Mouse (Mus musculus): ENCODE data around the gene Mapk8ip2. TPM values are rescaled to one million over a fixed set of nuclear protein-coding genes. Genes with fewer than 3 reads are reported as not detected.

The Mapk8ip2 gene
- total RNA-seq, 4 experiments from 2014 or later: 14.3 to 19.0 (median 15.0) TPM

- no peak for DNase-seq
These were observed 528 bp upstream of the Mapk8ip2 start for GRCm38 (mm10) chr15:89452906-89453864.

DNA sequence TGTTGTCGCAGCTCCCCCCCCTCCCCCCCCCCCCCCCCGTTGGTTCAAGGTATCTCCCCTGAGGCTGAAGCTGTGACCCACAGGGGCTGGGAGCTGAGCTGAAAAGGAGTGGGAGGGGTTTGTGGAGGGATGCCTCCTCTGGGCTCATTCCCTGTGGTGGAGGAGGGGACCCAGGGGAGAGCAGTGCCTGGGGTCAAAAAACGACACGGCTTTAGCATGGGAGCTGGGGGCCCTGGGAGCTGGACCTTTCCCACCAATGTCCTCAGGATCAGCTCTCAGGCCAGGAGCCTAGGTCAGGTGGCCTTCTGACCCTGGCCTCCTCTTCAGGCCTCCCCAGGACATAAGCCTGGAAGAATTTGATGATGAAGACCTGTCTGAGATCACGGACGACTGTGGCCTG lies 1.1 kb downstream of the Mapk8ip2 start:
- DNase-seq: no peak

DNA sequence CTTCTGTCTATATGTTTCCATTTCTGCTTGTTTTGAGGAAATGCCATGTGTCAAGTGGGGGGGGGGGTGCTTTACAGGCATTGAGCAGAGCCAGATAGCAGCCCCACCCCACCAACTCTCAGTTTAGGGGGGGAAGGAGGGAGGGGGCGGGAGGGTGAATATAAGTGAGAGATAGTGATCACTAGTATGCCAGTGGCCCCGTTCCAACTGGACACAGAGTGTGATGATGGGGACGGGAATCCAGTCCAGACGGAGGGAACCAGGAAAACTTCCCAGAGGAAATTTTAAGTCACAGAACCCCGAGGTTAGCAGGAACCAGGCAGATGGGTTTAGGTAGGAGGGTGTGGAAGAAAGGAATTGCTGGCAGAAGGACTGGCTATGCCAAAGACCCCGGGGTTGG lies 1.9 kb downstream of the Mapk8ip2 start:
- DNase-seq: no peak

GRCm38 (mm10) chr15:89458942-89459341 lies 5.2 kb downstream of the Mapk8ip2 start:
- DNase-seq: no peak

DNA sequence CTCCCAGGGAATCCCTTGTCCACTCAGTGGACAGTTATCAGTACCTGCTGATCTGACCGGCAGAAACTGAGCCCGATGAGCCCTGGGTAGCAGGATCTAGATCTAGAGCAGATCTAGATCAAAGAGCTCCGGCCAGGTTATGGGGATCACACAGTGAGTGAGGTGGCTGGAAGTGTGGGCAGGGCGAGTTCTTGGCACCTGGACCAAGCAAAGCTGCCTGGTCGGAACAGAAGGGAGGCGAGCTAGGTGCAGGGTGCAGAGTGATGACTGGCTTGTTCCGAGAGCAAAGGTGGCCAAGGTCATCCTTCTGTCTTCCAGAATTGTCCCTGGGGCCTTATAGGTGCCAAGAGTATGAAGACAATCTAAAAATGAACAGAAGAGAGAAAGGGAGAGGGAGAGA lies 6.1 kb downstream of the Mapk8ip2 start:
- no peak for DNase-seq

- DNase-seq: no peak
These were observed 6.6 kb downstream of the Mapk8ip2 start for GRCm38 (mm10) chr15:89460298-89460697.

DNA sequence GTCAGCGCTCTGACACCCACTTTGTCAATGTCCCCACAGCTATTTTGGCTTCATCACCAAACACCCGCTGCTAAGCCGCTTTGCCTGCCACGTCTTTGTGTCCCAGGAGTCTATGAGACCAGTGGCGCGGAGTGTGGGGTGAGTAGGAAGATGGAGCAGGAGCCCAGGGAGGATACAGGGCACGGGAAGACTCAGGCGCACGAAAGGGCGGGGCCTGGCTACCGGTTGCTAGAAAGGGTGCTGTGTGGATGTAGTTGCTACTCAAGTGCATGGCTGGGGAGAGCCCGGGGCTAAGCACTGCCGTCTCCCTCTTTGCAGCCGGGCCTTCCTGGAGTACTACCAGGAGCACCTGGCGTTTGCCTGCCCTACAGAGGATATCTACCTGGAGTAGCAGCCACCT lies 7.6 kb downstream of the Mapk8ip2 start:
- no peak for DNase-seq

DNA sequence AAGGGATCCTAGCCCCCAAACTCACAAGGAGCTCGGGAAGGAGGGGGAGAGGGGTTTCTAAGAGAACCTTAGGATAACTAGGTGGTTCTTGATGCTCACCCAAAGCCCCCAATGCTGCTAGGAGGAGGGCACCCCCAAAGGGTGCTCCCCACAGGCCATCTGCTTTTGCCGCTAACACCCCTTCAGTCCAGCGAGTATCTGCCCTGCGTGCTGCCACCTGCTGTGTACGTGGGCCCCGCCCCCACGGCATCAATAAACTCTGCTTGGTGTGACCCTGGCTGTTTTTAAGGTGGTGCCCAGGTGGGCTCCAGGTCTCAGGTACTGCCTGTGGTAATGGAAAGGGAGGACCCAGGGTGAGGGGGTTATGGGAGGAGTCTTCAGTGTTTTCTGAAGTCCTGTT lies 8.5 kb downstream of the Mapk8ip2 start:
- DNase-seq: no peak

- no peak for DNase-seq
These were observed 9.9 kb downstream of the Mapk8ip2 start for GRCm38 (mm10) chr15:89463334-89464235.

DNA sequence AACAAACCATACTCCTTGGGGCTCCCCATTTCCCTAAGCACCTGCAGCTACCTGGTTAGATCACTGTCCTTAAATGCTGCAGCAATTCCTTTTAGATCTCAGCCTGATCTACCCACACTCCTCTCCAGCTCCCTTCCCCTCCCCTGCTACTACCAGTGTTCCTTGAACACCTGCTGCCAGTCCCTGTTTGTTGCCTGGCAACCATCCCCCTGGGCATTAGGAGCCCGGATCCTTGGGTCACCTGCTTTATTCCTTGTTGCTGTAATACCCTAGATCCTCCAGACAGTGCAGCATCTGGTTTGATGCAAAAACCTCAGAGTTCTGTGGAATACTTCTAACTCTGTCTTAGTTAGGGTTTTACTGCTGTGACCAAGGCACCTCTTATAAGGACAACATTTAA lies 11.3 kb downstream of the Mapk8ip2 start:
- DNase-seq: no peak

DNA sequence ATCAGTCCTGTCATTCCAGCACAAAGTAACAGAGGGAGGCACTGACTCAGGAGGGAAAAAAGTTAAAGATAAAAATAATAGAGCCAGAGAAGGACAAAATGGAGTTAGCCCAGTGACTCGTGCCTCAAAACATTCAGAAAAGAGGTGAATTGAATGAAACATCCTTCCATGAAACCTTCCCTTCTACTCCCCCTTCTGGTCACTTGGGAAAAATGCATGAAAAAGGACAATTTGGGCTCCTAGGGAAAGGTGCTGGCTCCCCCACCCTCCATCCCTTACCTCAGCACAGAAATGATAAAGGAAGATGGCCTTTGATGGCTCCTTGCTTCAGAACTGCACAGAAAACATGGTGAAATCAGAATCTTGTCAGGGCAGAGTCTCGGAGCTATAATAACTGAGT lies 14.9 kb downstream of the Mapk8ip2 start:
- no peak for DNase-seq

GRCm38 (mm10) chr15:89471476-89471875 lies 17.8 kb downstream of the Mapk8ip2 start:
- no peak for DNase-seq

DNA sequence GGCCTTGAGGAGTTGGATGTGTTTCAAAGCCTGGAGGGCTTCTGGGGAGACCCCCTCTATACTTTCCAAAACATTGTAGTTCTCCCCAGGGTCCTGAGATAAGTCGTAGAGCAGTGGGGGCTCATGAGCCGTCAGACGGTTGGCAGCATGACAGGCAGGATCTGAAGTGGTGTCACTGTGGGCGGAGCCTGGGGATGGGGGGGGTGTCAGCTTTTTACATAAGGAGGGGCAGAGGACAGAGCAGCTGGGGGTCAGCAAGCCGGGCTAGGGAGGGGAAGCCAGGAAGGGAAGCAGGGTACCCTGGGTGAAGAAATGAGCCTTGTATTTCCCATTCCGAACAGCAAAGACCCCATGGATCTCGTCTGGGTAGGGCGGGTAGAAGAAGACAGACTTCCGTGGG lies 19.7 kb downstream of the Mapk8ip2 start:
- DNase-seq: no peak

- no peak for DNase-seq
These were observed 20.2 kb downstream of the Mapk8ip2 start for GRCm38 (mm10) chr15:89473921-89474320.

GRCm38 (mm10) chr15:89474596-89475292 lies 21.0 kb downstream of the Mapk8ip2 start:
- no peak for DNase-seq

DNA sequence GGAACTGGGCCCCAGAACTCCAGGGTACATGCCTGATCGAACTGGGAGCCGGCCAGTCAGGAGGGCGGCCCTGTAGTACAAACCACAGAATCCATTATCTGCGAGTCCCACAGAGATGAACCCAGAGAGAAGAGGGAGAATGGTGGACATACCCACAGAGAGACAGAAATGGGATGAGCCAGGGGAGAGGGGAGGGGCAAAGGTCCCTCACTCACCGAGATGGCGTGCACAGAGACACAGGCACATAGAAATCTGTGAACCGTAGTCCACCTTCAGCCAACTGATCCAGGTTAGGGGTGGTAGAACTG lies 21.5 kb downstream of the Mapk8ip2 start:
- no peak for DNase-seq

- peak; percentile 94 for DNase-seq
These were observed 22.1 kb downstream of the Mapk8ip2 start for GRCm38 (mm10) chr15:89475611-89476474.

- no peak for DNase-seq
These were observed 22.7 kb downstream of the Mapk8ip2 start for GRCm38 (mm10) chr15:89476475-89476815.

DNA sequence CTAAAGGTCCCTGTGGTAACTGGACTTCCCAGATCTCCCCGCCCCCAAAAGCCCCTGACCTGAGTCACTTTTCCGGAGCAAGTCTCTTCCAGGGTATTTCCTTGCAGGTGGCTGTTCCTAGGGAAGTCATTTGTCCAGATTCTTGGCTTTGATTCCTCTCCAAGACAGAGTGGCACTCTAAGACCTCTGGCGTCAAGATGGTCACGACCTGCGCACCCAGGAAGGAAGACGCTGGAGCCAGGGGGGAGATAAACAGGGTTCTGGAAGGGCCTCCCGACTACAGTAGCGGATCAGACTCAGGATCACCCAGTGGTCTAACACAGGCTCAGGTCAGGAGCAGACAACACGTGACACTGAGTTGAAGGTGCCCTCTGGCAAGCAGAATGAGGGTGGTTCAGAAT lies 23.4 kb downstream of the Mapk8ip2 start, which contains the start of gene Arsa:
Gene Arsa (minus strand): TSS at position 335 of the 401 bp plus-strand sequence.
- peak; percentile 57 for DNase-seq

DNA sequence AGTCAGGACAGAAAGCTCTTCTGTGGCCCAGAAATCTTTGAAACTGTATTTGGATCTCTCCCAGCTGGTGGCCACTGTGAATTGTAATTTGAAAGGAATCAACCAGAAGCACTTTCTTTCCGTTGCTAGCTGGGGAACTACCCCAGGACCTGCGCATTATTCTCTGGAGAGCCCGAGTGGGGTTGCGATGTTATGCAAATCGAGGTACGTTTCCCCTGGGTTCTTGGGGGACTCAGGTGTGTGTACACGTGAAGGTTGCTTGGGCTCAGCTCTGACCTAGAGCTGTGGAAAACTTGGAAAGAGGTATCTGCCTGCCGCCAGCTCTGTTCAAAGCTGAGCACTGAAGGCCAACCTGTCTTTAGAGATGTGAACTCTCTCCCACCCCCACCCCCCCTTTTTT lies 24.1 kb downstream of the Mapk8ip2 start:
- DNase-seq: no peak

DNA sequence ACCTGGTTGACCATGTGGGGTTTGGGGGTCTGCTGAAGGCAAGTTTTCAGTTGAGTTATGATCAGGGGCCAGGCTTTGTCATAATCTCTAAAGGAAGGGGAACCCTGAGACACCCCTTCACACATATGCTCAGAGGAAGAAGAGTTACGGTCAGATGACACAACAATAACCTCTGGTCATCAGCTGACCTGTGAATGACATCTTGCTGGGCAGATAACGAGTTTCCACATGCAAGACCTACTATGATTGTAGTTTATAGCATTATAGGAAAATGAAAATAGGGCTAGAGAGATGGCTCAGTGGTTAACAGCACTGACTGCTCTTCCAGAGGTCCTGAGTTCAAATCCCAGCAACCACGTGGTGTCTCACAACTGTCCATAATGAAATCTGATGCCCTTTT lies 24.9 kb downstream of the Mapk8ip2 start:
- DNase-seq: no peak

- DNase-seq: peak; percentile 72
These were observed 26.9 kb downstream of the Mapk8ip2 start for GRCm38 (mm10) chr15:89480584-89480983.

Data from adrenal gland, adult 8-10 months (tissue).